Mouse (Mus musculus) thymus, adult 2 months (tissue): ENCODE data around the gene Dpf1.

ENCODE experiments used
- CTCF ChIP-seq: fragments of 200-500 bp; IDR thresholded peaks from 2 replicates; pipeline ENCODE4 v1.5.1; 2012; ENCODE audit warnings: mild to moderate bottlenecking, control low read depth, low read length, moderate library complexity, borderline replicate concordance; ENCODE audit not compliant: control insufficient read depth, poor library complexity, insufficient read depth; ENCODE audit errors: extremely low read depth
- POLR2A ChIP-seq: fragments of 200-500 bp; IDR thresholded peaks from 2 replicates; pipeline ENCODE4 v1.6.1; 2012; ENCODE audit warnings: mild to moderate bottlenecking, low read length, control low read depth, moderate library complexity; ENCODE audit not compliant: control insufficient read depth, poor library complexity, insufficient read depth; ENCODE audit errors: extremely low read depth

GRCm38 (mm10) chr7:29342489-29343092, 38.8 kb downstream of the Dpf1 start:
- TF ChIP-seq POLR2A (no peak), CTCF (no peak)
